Mouse (Mus musculus): ENCODE data around the gene Fstl1.

- TF ChIP-seq ZNF384 (IDR thresholded peaks at IDR 0.05; ENCODE audit: low read depth, low read length) (no peak), CHD2 (IDR thresholded peaks at IDR 0.05; ENCODE audit: low read depth, low read length) (no peak), MAFK (IDR thresholded peaks at IDR 0.05; ENCODE audit: insufficient read depth, low read depth, low read length) (no peak), ZC3H11A (IDR thresholded peaks at IDR 0.05; ENCODE audit: borderline replicate concordance, low read depth, low read length) (no peak), HCFC1 (IDR thresholded peaks at IDR 0.05; ENCODE audit: borderline replicate concordance, insufficient read depth, low read length) (no peak)
These were observed 4.2 kb downstream of the Fstl1 start for GRCm38 (mm10) chr16:37780911-37781310.
